Mouse (Mus musculus): ENCODE results near the gene Lif.
A peak's percentile ranks its signal among the peaks of the same experiment; 100 is the strongest.

Lif gene

GRCm38 (mm10) chr11:4232644-4233043 lies 24.7 kb upstream of the Lif start:
- no peak for DNase-seq

GRCm38 (mm10) chr11:4235052-4235655 lies 22.2 kb upstream of the Lif start:
- no peak for DNase-seq

- peak; percentile 68 for DNase-seq
Measured at GRCm38 (mm10) chr11:4235665-4236545, 21.5 kb upstream of the Lif start, which contains the start of gene Osm. Gene Osm (plus strand): TSS chr11:4236420.

GRCm38 (mm10) chr11:4236546-4237067 lies 20.8 kb upstream of the Lif start:
- peak; percentile 50 for DNase-seq

GRCm38 (mm10) chr11:4237389-4237912 lies 19.9 kb upstream of the Lif start:
- peak; percentile 74 for DNase-seq

- no peak for DNase-seq
Measured at GRCm38 (mm10) chr11:4238167-4238566, 19.2 kb upstream of the Lif start.

GRCm38 (mm10) chr11:4239691-4240090 lies 17.7 kb upstream of the Lif start:
- no peak for DNase-seq

- DNase-seq: no peak
Measured at GRCm38 (mm10) chr11:4240151-4240550, 17.2 kb upstream of the Lif start.

GRCm38 (mm10) chr11:4241180-4241579 lies 16.2 kb upstream of the Lif start:
- DNase-seq: no peak

GRCm38 (mm10) chr11:4246126-4246525 lies 11.2 kb upstream of the Lif start:
- DNase-seq: no peak

GRCm38 (mm10) chr11:4246623-4247022 lies 10.7 kb upstream of the Lif start:
- no peak for DNase-seq

GRCm38 (mm10) chr11:4247201-4247959 lies 10.0 kb upstream of the Lif start:
- DNase-seq: no peak

- no peak for DNase-seq
Measured at GRCm38 (mm10) chr11:4249151-4249550, 8.2 kb upstream of the Lif start.

GRCm38 (mm10) chr11:4250290-4250689 lies 7.1 kb upstream of the Lif start:
- no peak for DNase-seq

- no peak for DNase-seq
Measured at GRCm38 (mm10) chr11:4251376-4251775, 6.0 kb upstream of the Lif start.

GRCm38 (mm10) chr11:4252886-4253285 lies 4.5 kb upstream of the Lif start:
- no peak for DNase-seq

GRCm38 (mm10) chr11:4257756-4258155 lies 399 bp downstream of the Lif start:
- DNase-seq: no peak

GRCm38 (mm10) chr11:4258657-4259082 lies 1.3 kb downstream of the Lif start:
- DNase-seq: peak; percentile 88

- no peak for DNase-seq
Measured at GRCm38 (mm10) chr11:4260463-4261187, 3.3 kb downstream of the Lif start.

GRCm38 (mm10) chr11:4261188-4261494 lies 3.8 kb downstream of the Lif start:
- peak; percentile 73 for DNase-seq

GRCm38 (mm10) chr11:4261969-4262368 lies 4.6 kb downstream of the Lif start:
- no peak for DNase-seq

GRCm38 (mm10) chr11:4262847-4263246 lies 5.5 kb downstream of the Lif start:
- no peak for DNase-seq

Measured in thymus, postnatal 25 days (tissue).